Mouse (Mus musculus): ENCODE measurements around the gene Pitpnm3.

Pitpnm3 gene

DNA sequence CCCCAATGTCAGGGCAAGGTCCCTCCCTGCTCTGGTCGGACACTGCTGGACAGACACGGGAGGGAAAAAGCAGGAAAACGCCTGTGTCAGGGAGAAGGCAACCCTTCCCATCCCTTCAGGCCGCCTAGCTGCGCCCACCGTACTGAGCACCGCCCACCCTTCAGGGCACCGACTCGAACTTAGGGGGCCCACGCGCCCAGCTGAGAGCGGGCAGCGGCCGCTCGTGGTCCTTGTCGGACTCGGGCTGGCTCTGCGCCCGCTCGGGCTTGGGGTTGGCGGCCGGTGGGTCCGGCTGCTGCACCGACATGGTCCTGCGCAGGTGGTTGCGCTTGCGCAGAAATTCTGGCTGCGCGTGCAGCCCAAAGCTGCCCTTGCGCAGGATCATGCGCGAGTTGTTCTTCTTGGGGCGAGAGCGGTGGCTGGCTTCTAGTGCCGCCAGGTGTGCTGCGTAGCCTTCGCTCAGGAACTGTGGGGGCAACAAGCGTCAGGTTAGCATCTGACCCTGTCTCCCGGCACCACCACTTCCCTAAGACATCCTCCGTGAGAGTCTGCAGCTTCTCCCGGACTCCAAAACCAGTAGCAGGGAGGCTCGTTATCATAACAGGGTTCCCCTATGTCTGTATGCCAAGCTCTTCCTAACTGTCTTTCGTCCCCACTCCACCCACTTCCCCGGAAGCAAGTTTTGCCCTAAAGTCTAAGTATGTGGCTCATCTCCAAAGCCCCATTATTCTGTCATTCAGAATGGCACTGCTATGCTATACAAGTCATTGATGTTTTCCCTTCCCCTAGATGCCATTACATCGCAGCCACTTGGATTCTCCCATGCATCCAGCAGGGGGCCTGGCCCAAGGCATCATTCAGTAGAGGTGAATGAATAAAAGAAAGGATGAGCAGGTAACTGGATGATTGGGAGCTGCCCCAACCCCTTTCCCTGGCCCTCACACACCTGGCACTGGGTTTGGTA lies 84.4 kb downstream of the Pitpnm3 start:
- no peak for DNase-seq (ENCODE audit: low read depth, low spot score)

DNA sequence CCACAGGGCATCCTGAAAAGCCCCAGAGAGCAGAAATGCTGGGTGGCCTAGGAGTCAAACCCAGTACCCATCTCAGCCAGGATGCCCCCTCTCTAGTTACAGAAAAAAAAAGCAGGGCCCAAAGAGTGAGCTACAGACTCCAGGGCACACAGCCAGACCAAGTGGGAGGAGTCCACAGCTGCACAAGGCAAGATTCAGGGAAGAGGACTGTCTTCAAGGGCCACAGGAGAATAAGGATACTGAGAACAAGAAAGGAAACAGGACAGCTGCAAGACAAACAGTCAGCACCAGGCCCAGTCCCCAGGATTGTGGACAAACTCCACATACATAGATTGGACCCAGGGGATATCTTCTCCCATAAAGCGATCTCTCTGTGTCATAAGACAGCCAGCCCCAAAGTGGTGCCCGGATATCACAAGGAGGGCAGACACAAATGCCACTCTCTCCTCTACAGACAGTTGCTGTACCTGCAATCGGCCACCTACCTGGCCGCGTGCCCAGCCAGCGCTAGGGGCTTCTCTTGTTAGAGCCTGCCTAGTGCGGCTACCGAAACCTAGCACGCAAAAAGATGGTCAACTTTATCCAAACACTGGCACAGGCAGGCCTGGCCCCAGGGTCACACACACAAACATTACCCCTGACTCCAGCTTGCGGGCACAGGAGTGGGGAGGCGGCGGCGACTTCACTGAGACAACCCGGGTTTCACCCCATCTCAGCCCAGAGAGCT lies 85.2 kb downstream of the Pitpnm3 start:
- no peak for DNase-seq (ENCODE audit: low read depth, low spot score)

DNA sequence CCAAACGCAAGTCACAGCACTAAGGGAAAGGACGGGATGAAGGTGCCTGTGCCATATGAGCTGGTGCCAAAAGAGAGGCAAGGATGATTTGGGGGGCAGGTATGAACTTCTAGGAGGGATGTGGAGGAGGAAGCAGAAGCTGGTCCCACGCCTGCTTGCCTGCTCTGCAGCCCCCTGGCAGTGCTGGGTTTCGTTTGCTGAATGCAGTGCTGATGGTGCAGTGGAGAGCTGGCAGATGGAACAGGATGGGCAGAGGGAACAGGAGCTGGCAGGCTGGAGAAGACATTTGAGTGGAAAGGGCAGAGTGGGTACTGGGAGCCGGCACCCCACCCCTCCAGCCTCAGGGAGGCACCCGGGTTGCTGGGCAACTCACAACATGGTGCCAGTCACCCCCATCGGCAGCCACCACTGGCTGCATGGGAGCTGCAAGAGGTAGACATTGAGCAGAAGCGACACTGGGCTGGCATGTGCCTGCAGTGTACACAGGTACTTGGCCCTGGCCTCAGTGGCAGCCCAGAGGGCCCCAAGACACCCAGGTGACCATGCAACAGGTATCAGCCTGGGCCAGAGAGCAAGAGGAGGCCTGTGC lies 86.3 kb downstream of the Pitpnm3 start:
- no peak for DNase-seq (ENCODE audit: low read depth, low spot score)

DNA sequence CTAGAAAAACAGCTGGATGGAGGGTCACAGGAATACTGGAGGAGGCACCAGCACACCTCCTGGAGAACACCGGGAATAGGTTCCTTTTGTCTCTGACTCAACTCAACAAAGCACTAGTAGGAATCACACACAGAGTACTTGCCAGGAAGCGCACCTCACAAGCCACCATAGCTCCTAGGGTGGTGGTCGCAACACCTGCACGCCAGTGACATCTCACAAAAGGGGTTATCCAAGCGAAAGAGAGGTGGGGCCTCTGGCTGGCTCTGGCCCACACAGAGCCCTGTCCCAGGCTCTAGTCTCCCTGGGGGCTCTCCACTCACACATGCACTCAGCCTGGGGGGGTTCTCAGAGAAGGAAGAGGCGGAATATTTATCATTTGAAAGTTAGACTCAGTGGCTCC lies 86.8 kb downstream of the Pitpnm3 start:
- no peak for DNase-seq (ENCODE audit: low read depth, low spot score)

DNA sequence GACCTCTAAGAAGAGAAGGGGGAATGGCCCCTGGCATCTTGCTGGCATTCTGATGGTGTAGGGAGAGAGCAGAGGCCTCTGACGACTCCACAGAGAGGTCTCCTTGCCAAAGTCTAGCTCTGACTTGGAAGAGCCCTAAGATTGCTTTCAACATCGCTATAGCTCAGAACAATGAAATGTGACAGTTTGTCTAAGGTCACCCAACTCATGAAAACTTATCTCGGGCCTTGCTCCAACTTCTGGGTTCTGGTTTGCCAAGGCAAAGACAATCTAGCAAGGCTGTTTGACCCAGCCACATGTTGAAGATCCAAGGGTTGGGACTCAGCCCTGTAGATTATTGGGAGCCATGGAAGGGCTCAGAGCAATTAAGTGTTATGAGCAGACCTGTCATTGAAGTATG lies 91.3 kb downstream of the Pitpnm3 start:
- DNase-seq (ENCODE audit: low read depth, low spot score), result no peak

DNA sequence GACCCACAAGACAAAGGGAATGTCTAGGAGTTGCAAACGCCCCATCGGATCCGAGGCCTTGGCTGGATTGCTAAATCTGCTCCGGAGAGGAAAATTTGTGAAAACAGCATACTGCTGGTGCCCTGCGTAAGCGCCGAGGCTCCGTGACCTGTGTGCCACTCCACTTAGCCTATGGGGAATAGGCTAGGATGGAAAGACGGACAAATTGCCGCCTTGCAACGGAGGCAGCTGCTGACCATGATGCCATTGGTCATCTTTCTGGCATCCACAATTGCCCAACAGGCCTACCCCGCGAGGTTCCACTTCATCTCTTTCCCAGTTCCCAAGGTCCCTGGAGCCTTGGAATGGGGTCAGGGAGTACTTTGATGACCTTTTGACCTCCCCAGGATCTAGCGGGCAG lies 92.9 kb downstream of the Pitpnm3 start:
- DNase-seq (ENCODE audit: low read depth, low spot score), result no peak

DNA sequence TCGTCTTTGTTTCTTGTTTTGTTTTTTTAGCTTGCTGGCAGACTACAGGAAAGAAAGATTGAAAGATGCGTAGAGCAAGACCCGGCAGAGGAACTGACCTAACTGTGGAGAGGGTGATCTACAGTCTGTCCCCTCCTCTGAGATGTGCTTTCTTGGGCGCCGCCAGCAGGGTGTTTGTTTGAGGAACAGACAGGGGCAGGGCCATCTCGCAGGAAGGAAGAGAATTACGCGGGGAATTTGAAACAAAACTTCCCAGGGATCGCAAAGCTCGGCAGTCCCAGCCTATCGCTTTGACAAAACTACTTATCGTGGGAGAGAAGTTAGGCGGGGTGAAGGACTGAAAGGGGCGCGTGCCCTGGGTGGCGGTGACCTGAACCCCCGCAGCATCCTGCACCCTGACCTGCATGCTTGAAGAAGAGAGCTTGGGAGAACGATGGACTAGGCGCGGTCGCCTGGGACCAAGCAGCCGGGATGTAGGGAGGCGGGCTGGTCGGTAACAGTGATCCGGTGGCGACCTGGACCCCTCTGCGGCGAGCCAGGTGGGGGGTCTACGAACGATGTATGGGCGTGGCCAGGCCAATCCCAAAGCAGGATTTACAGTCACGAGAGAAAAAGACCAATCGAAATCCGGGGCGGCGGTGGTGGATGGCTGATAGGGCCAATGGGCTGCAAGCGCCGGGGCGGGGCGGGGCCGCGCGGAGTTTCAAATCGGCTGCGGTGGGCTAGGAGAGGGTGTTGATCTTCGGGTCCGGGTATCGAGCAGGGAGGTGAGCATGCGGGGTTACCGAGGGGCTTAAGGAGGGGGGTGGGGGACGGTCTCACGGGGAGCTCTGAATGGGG lies 93.6 kb downstream of the Pitpnm3 start, which contains the start of gene Pimreg:
Pimreg (plus strand) TSS at position 265 of the 840 bp plus-strand sequence.
- DNase-seq (ENCODE audit: low read depth, low spot score), result peak; percentile 84

DNA sequence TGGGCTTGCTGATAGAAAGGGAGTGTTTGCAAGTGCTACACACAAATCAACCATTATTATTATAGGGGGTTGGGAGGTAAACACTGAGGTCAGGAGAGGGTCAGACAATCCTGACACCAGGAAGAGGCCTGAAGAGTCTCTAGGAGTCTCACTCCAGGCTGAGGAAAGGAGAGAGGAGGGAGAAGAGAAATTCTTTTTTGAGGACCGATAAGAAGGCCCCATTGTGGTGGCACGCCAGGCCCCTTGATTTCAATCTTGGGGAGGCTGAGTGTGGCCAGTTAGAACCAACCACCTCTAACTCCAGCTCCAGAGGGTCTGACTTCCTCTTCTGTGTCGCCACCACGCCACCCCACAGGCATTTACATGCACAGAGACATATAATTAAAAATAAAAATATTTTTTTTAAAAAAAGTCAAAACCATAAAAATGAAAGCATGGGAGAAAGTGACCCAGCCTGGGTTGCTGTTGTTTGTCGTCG lies 94.2 kb downstream of the Pitpnm3 start:
- DNase-seq (ENCODE audit: low read depth, low spot score), result no peak

DNA sequence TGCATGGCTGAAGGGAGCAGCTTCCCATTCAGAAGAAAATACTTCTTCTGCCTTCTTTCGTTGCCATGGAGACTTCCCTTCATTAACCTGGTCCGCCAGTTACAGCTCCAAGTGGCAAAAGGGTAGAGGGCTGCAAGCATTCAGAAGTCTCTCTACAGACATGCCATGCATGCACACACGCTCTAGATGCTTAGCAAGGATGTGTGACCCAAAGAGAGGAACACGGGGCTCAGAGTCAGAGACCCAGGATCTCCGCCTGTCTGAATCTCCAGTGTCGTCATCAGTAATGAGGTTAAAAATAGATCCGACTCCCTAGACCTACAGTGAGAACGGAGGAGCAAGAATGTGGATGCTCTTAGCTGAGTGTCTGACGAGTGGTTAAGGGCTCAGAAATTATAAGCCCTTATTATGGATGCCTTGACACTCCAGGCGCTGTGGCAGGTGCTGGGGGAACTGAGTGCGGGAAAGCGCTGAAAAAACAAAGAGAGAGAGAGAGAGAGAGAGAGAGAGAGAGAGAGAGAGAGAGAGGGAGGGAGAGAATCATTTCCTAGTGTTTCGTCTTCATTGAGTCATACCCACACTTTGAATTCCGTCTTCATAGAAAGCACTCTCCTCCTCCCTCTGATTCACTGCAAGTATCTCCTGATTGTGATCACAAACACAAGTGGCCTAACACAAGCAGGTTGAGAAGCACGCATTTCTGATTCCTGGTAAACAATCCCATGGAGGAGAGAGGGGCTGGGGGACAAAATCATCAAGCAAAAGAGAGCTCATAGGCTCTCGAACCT lies 95.8 kb downstream of the Pitpnm3 start:
- DNase-seq (ENCODE audit: low read depth, low spot score), result no peak

DNA sequence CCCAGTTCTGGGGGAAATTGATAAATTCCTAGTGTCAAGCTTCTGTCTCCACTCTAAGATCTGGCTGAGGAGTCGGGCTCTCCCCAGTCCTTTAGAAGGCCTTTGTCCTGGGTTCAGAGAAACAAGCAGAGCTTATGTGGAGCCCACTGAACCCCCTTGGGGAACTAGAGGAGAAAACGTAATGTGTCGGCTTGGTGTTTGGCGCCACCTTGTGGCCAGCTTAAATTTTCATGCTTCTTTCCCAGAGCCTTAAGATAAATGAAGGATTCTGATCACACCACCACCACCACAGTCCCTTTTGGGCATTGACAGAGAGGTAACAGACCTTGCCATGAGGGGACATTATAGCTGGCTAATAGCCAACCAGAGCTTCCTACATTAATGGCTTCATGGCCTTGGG lies 97.6 kb downstream of the Pitpnm3 start:
- DNase-seq (ENCODE audit: low read depth, low spot score), result peak; percentile 66

DNA sequence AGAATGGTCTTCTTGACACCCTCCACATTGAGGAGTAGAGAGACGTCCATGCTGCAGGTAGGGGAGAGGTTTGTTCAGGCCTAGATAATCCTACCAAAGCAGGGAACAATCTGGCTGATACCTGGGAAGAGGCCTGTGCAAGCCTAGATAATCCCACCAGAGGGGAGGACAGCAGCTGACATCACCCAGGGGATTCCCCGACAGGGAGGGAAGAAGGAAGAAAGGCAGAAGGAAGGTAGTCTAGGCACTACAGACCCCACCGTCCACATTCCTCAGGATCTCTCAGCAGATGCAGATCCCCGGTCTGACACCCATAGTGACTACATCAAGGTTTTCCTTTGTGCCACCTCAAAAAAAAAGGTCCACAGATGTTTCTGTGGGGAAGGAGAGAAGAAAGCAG lies 98.2 kb downstream of the Pitpnm3 start, which contains the start of gene Aipl1:
Aipl1 (minus strand) TSS at position 101 of the 400 bp plus-strand sequence.
- no peak for DNase-seq (ENCODE audit: low read depth, low spot score)

DNA sequence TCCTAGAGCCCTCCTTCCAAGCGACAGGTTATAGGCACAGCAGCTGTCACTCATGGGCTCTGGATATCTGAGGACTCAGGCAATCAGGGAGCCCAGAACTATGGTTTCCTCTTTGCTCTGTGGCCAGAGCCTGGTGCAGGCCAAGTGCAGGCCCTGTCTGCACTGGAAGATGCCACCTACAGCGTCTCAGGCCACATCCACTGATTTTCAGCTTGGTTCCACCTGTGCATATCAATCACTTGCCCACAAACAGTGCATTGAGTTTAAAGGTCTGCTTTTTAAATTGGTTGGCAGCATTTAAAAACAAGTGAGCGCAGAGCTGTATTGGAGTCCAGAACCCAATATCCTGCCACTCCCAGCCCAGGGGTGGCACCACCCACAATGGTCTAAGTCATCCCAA lies 103.0 kb downstream of the Pitpnm3 start:
- DNase-seq (ENCODE audit: low read depth, low spot score), result no peak

DNA sequence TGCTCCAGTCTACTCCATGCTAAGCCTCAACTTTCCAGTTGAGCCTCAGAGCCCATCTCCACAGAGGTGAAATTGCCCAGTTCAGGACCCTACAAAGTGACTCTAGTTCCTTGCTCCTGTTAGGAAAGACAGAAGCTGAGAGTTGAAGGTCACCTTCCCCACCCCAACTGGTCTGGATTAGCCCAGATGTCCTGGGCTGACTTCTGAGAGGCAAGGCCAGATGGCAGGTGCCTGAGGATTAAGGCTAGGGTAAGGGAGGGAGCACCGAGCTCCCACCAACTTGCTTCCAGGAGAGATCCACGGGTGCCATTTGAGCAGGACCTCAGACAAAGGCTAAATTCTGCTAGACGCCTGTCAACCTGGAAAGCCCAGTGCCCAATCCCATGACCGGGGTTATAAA lies 103.5 kb downstream of the Pitpnm3 start:
- no peak for DNase-seq (ENCODE audit: low read depth, low spot score)

DNA sequence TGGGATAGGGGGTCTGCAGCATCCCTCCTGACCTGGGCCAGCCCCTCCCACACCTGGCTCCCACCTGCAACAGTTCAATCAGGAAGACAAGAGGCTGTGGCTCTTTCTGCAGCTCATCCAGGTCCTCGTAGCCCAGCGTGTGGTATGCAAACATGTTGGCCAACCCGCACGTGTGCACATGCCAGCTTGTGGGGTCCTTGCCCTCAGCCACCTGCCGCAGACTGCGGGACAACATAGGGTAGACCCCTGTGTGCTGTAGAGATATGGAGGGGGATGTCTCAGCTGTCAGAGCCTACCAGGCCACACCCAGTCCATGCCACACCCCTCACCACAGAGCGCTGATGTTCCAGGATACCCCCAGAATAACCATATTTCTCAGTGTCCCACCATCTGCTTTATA lies 104.2 kb downstream of the Pitpnm3 start:
- DNase-seq (ENCODE audit: low read depth, low spot score), result no peak

DNA sequence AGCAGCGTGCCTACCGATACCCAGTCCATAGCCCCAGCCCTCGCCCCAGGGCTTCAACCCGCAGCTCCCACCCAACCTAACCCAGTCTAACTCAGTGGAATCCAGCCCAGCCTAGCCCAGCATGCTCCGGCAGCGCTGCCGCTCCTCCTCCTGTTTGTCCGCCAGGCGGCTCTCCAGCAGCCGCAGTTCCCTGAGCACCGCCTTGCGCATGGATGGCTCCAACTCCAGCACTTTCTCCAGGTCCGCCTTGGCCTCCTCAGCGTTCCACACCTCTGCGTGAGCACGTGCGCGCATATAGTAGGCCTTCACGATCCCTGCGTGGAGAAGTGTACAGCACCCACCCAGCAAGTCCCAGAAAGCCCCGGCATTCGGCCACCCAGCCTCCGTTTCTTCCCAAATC lies 106.4 kb downstream of the Pitpnm3 start:
- no peak for DNase-seq (ENCODE audit: low read depth, low spot score)

DNA sequence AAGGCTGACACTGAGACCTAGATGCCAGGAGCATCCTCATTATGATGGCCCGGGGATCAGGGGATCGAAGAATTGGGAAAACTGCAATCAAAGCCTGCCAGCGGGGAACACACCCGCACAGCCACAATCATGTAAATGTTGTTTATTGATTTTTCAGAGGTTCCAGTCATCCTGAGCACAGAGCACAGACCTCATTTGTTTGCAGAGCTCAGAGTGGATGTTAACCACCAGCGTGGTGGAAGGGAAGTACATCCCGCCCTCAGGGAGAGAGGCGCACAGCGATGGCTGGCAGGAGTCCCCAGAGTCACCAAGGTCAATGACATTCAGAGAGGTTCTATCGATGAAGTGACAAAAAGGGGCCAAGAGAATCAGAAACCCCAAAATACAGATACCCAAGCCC lies 107.7 kb downstream of the Pitpnm3 start:
- DNase-seq (ENCODE audit: low read depth, low spot score), result no peak

DNA sequence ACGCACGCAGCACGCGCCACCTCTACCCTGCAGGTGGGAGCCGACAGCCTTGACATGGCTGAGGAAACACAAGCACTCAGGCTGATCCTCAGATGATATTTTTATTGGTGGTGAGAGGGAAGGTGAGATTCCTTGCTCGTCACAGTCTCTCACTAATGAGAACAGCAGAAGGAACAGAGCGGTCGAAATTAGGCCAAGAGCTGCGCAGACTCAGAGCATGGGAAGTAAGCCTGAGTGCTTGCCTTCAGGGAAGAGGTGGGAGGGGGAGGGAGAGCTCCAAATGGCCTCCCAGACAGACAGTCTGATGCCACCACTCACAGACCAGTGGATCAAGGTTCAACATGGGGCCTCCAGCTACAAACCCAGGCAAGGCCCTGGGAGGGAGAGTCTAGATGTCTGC lies 109.1 kb downstream of the Pitpnm3 start:
- DNase-seq (ENCODE audit: low read depth, low spot score), result no peak

DNA sequence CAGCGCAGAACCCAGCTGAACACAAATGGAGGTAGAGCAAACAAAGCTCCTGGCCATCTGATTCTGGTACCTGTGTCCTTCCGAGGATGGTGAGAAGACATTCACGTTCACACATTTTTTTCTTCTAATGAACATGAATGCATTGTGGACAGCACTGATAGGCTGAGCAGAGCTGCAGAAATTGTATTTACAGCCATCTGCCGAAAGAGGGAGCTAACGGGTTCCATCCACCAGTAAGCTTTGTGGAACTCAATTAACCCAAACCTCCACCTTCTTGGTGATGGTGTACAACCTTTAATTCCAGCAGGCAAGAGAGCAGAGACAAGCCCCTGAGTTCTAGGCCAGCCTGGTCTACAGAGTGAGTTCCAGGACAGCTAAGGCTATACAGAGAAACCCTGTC lies 109.7 kb downstream of the Pitpnm3 start:
- DNase-seq (ENCODE audit: low read depth, low spot score), result no peak

DNA sequence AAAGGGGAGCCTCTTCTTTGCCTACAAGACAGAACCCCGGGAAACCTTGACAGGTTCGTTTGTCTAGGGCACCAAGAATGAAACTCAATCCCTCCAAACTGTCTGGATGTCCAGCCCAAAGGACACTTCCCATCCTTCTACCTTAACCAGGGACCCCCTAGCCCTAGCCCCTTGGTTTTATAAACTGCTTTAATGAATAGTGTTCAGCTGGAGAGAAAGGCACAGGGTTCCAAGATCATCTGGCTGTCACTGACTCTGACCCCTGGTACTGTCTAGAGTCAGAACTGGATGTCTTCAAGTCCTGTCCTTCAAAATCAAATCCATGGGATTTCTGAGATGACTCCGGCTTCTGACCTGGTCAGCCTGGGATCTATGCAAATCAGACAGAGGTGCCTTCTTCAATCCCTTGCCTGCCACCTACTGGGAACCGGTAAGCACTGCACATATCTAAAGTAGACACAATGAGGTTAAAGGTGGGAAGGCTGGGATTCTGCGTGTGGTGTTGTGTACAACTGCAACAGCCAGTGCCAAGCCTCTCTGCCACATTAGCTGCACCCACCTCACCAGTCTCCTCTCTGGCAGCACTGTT lies 111.3 kb downstream of the Pitpnm3 start:
- no peak for DNase-seq (ENCODE audit: low read depth, low spot score)

DNA sequence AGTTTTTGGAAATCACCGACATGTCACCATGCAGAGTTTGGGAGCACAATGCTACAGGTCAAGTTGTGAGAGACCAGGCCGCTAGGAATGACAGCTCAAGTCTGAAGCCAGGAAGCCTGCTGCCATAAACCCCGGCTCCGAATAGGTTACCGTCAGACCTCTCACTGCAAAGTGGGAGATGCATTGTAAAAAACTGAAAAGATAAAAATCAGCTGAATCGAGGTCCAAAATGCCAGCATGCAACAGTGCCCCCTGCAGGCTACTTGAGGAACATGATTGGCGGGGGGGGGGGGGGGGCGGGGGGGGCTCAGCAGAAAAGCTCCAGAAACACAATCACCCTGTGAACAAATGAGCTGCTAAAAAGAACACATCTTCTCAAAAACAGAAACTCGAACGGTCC lies 112.0 kb downstream of the Pitpnm3 start:
- no peak for DNase-seq (ENCODE audit: low read depth, low spot score)

Data from embryo, embryonic 11.5 days (tissue).